Mouse (Mus musculus): ENCODE data around the gene Pald1. TPM values are rescaled to one million over a fixed set of nuclear protein-coding genes. Genes with fewer than 3 reads are reported as not detected.

Pald1 gene
- polyA plus RNA-seq (2015; fragmentation: Nextera tagmentation; extraction: Ambion mirVana), result 5.6 and 5.7 TPM in 2 replicates

GRCm38 (mm10) chr10:61383021-61383714 is at the start of gene Pald1:
Pald1 (minus strand) TSS chr10:61383530.
- under 1% methylated on average over 59 of the region's 60 CpGs for WGBS
- H3K4me3 ChIP-seq (ENCODE audit: low read depth, low read length), result peak within 1 kb of the TSS; percentile 66
- H3K27me3 ChIP-seq (ENCODE audit: control insufficient read depth, insufficient read depth, low read length), result no peaks in the 10 kb centered on the region
- H3K4me2 ChIP-seq (replicated peaks; ENCODE audit: low read depth), result peak within 1 kb of the TSS; percentile 93
- peak within 1 kb of the TSS; percentile 49 for H3K27ac ChIP-seq (replicated peaks)
- peak; percentile 79 for DNase-seq (ENCODE audit: low spot score)
- H3K36me3 ChIP-seq (ENCODE audit: control insufficient read depth, insufficient read depth, low read length), result no peaks in the 10 kb centered on the region; the same call in 1 of the 2 replicates
- ATAC-seq (ENCODE audit: low FRiP score, low TSS enrichment), result peak; percentile 78
- peaks cover 12% of the 10 kb centered on the region for H3K4me1 ChIP-seq (replicated peaks; ENCODE audit: control insufficient read depth, insufficient read depth)
- H3K9ac ChIP-seq (ENCODE audit: low read length), result peak within 1 kb of the TSS; percentile 71
- no peaks in the 10 kb centered on the region for H3K9me3 ChIP-seq (ENCODE audit: control insufficient read depth, low read length)
- TF ChIP-seq EP300 (optimal IDR thresholded peaks at IDR 0.05) (no peak), CTCF (IDR thresholded peaks at IDR 0.05; ENCODE audit: low read depth) (peak; percentile 5; the same call in 1 of the 2 replicates)

DNA sequence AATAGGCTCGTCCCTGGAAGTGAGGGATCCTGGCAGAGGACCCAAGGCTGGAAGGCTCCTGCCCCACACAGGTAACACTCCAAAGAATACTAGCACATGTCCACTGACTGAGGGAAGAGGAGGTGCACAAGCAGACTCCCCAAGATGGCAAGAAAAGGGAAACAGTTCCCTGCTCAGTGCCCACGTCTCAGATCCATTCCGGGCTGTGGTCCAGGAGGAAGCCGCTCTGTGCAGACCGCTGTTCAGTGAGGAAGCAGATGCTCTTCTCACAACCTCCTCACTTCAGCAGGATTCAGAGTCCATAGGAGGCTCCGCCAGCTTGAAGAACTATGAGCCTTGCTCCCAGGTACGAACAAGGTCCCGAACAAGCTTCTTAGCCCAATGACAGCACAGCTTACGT is 48.0 kb upstream of the Pald1 start:
- DNase-seq (ENCODE audit: low spot score) (no peak), ATAC-seq (ENCODE audit: low FRiP score, low TSS enrichment) (no peak)
- no peaks in the 10 kb centered on the region for H3K27me3 ChIP-seq (ENCODE audit: control insufficient read depth, insufficient read depth, low read length)
- 92% methylated on average over 9 of the region's 9 CpGs for WGBS
- peaks cover 28% of the 10 kb centered on the region for H3K36me3 ChIP-seq (ENCODE audit: control insufficient read depth, insufficient read depth, low read length)
- H3K4me2 ChIP-seq (replicated peaks; ENCODE audit: low read depth), result no peak overlapping the region
- no peaks in the 10 kb centered on the region for H3K9me3 ChIP-seq (ENCODE audit: control insufficient read depth, low read length)
- H3K9ac ChIP-seq (ENCODE audit: low read length), result no peak overlapping the region
- TF ChIP-seq CTCF (IDR thresholded peaks at IDR 0.05; ENCODE audit: low read depth) (no peak), EP300 (optimal IDR thresholded peaks at IDR 0.05) (no peak)
- no peaks in the 10 kb centered on the region for H3K4me1 ChIP-seq (replicated peaks; ENCODE audit: control insufficient read depth, insufficient read depth)
- no peak overlapping the region for H3K27ac ChIP-seq (replicated peaks)
- no peak overlapping the region for H3K4me3 ChIP-seq (ENCODE audit: low read depth, low read length)

DNA sequence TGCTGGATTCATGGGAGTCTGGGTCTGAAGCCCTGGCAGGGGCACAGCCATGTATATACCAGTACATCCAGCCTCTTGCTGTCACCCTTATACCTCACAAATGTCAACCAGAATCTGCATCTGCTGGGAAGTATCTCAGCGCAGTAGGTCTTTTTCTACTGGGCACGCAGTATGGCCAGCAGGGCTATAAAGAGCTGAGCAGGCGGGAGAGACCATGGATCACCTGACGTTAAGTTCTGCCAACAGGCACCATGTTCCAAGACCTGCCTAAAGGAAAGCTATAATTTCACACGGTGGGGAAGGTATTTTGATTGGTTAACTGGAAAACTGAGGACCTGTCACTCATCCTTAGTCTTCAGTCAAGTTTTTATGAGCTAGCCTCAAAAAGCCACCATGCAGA is 45.7 kb upstream of the Pald1 start:
- WGBS, result 95% methylated on average over 5 of the region's 5 CpGs
- no peak overlapping the region for H3K4me2 ChIP-seq (replicated peaks; ENCODE audit: low read depth)
- H3K27ac ChIP-seq (replicated peaks), result no peak overlapping the region
- peaks cover 4% of the 10 kb centered on the region for H3K4me1 ChIP-seq (replicated peaks; ENCODE audit: control insufficient read depth, insufficient read depth)
- H3K27me3 ChIP-seq (ENCODE audit: control insufficient read depth, insufficient read depth, low read length), result no peaks in the 10 kb centered on the region
- no peak overlapping the region for H3K4me3 ChIP-seq (ENCODE audit: low read depth, low read length)
- no peaks in the 10 kb centered on the region for H3K9me3 ChIP-seq (ENCODE audit: control insufficient read depth, low read length)
- ATAC-seq (ENCODE audit: low FRiP score, low TSS enrichment), result no peak
- TF ChIP-seq EP300 (optimal IDR thresholded peaks at IDR 0.05) (no peak), CTCF (IDR thresholded peaks at IDR 0.05; ENCODE audit: low read depth) (no peak)
- H3K36me3 ChIP-seq (ENCODE audit: control insufficient read depth, insufficient read depth, low read length), result peaks cover 19% of the 10 kb centered on the region
- no peak for DNase-seq (ENCODE audit: low spot score)
- H3K9ac ChIP-seq (ENCODE audit: low read length), result no peak overlapping the region

GRCm38 (mm10) chr10:61428416-61428815 is 45.1 kb upstream of the Pald1 start:
- DNase-seq (ENCODE audit: low spot score) (no peak), ATAC-seq (ENCODE audit: low FRiP score, low TSS enrichment) (no peak)
- WGBS, result 59% methylated on average over 4 of the region's 4 CpGs
- TF ChIP-seq CTCF (IDR thresholded peaks at IDR 0.05; ENCODE audit: low read depth), result no peak
- no peak for TF ChIP-seq EP300 (optimal IDR thresholded peaks at IDR 0.05)
- Histone ChIP-seq H3K4me1 (replicated peaks; ENCODE audit: control insufficient read depth, insufficient read depth) (peaks cover 4% of the 10 kb centered on the region), H3K27me3 (ENCODE audit: control insufficient read depth, insufficient read depth, low read length) (no peaks in the 10 kb centered on the region), H3K9ac (ENCODE audit: low read length) (no peak overlapping the region), H3K4me3 (ENCODE audit: low read depth, low read length) (no peak overlapping the region), H3K4me2 (replicated peaks; ENCODE audit: low read depth) (no peak overlapping the region), H3K36me3 (ENCODE audit: control insufficient read depth, insufficient read depth, low read length) (peaks cover 14% of the 10 kb centered on the region; the same call in 1 of the 2 replicates), H3K9me3 (ENCODE audit: control insufficient read depth, low read length) (no peaks in the 10 kb centered on the region), H3K27ac (replicated peaks) (no peak overlapping the region)

DNA sequence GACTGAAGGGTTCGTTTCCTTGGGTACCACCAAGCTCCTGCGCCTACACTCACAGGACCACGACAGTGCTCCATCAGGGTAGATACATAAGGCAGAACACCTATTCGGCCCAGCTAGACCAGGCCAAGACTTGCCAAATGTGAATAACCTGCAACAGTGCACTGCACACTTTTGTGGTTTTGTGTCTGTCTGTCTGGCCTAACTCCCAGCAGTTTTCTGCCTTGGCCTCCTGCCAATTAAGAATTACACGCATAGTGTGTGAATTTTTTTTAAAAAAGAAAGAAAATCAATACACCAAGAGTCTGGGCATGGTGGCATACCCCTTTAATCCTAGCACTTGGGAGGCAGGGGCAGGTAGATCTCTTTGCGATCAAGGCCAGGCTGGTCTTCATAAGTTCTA is 44.6 kb upstream of the Pald1 start:
- no peak for DNase-seq (ENCODE audit: low spot score)
- H3K4me2 ChIP-seq (replicated peaks; ENCODE audit: low read depth), result no peak overlapping the region
- H3K4me3 ChIP-seq (ENCODE audit: low read depth, low read length), result no peak overlapping the region
- H3K9me3 ChIP-seq (ENCODE audit: control insufficient read depth, low read length), result no peaks in the 10 kb centered on the region
- H3K9ac ChIP-seq (ENCODE audit: low read length), result no peak overlapping the region
- no peaks in the 10 kb centered on the region for H3K27me3 ChIP-seq (ENCODE audit: control insufficient read depth, insufficient read depth, low read length)
- WGBS, result 82% methylated on average over 6 of the region's 6 CpGs
- no peak for TF ChIP-seq CTCF (IDR thresholded peaks at IDR 0.05; ENCODE audit: low read depth)
- no peak for ATAC-seq (ENCODE audit: low FRiP score, low TSS enrichment)
- H3K4me1 ChIP-seq (replicated peaks; ENCODE audit: control insufficient read depth, insufficient read depth), result peaks cover 4% of the 10 kb centered on the region
- H3K27ac ChIP-seq (replicated peaks), result no peak overlapping the region
- peaks cover 10% of the 10 kb centered on the region; the same call in 1 of the 2 replicates for H3K36me3 ChIP-seq (ENCODE audit: control insufficient read depth, insufficient read depth, low read length)

DNA sequence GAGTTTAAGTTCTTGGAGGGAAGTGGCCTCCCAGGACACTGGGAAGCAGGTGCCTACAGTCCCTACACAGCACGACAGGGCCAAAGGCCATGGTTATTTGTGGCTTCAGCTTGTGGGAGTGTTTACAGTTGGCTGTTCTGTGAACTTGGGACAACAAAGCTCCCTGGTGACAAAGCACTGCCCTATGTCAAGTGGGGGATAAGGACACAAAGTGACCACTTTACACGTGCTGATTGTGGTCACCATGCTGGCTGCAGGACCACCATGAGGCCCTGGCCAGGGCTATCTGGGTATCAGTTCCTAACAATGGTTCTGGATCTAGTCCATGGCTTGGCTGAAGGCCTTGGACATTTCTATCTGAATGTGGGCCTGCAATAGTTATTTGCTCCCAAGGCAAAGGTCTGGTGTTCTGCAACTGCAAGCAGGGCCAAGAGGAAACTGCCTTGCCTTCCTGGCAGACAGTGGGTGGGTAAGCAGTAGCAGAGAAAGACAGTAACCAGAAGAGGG is 43.0 kb upstream of the Pald1 start:
- no peak overlapping the region for H3K4me3 ChIP-seq (ENCODE audit: low read depth, low read length)
- H3K9ac ChIP-seq (ENCODE audit: low read length), result no peak overlapping the region
- peaks cover 4% of the 10 kb centered on the region for H3K4me1 ChIP-seq (replicated peaks; ENCODE audit: control insufficient read depth, insufficient read depth)
- no peaks in the 10 kb centered on the region for H3K9me3 ChIP-seq (ENCODE audit: control insufficient read depth, low read length)
- ATAC-seq (ENCODE audit: low FRiP score, low TSS enrichment), result no peak
- DNase-seq (ENCODE audit: low spot score), result no peak
- H3K27me3 ChIP-seq (ENCODE audit: control insufficient read depth, insufficient read depth, low read length), result no peaks in the 10 kb centered on the region
- H3K27ac ChIP-seq (replicated peaks), result peak overlapping the region; percentile 25
- no peak overlapping the region for H3K4me2 ChIP-seq (replicated peaks; ENCODE audit: low read depth)
- TF ChIP-seq EP300 (optimal IDR thresholded peaks at IDR 0.05), result no peak
- TF ChIP-seq CTCF (IDR thresholded peaks at IDR 0.05; ENCODE audit: low read depth), result no peak
- H3K36me3 ChIP-seq (ENCODE audit: control insufficient read depth, insufficient read depth, low read length), result peaks cover 9% of the 10 kb centered on the region; the same call in 1 of the 2 replicates
- 41% methylated on average over 2 of the region's 2 CpGs for WGBS

Measured in stomach, postnatal 0 days (tissue).